Mouse (Mus musculus): ENCODE measurements around the gene Fbxl16. TPM values are rescaled to one million over a fixed set of nuclear protein-coding genes. Genes with fewer than 3 reads are reported as not detected.
A peak's percentile ranks its signal among the peaks of the same experiment; 100 is the strongest.

The Fbxl16 gene
- polyA plus RNA-seq, 1 experiment from 2014 or later: 24.8 TPM

DNA sequence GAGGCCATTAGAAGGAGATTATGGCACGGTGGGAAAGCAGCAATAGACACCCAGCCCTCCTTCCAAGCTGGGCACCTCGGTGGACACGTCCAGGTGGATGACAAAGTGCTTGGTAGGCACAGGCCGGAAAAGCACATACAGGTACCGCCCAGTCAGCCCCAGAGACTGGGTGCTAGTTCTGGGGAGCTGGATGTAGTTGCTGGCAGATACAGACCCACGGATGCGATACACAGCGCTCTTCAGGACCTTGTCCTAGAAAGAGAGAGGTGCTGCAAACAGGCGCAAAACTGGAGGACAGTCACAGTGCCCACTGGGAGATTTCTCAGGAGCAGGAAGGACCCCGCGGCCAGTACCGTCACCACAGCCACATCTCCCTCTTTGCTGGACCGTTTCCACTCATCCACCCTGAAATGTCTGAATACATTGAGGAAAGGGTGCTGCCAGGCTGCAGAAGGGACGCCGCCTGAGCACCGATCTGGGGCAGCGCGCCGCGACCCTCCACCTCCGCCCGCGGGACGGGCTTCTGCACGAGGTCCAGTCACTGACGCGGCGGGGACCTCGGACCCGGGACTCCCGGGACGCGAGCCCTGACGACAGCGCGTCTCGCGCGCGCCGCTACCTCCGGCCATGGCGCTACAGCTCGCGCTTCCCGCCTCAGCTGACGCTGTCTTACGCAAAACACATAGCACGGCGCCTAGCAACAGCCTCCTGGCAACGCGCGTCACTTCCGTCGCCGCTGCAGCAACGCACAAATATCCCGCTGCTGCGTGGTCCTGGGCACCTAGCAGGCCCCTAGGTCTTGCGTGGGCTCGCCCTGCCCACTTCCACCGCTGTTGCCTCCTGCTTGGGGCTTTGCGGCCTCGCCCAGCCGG, 52.2 kb downstream of the Fbxl16 start, which contains the start of gene Wdr90:
TSS of gene Wdr90 (minus strand) at position 670 of the 872 bp plus-strand sequence.
- Histone ChIP-seq H3K4me1 (peaks cover 18% of the 10 kb centered on the region), H3K27me3 (no peaks in the 10 kb centered on the region; the same call in 1 of the 2 replicates), H3K4me2 (replicated peaks) (peak within 1 kb of the TSS; percentile 91), H3K9me3 (no peaks in the 10 kb centered on the region), H3K4me3 (peak within 1 kb of the TSS; percentile 57), H3K27ac (replicated peaks) (peak within 1 kb of the TSS; percentile 86), H3K36me3 (peaks cover 4% of the 10 kb centered on the region; the same call in 1 of the 2 replicates), H3K9ac (replicated peaks) (peak within 1 kb of the TSS; percentile 88)
- peak; percentile 94 for ATAC-seq (ENCODE audit: low FRiP score, low read depth)
- WGBS: 3% methylated on average over 65 of the region's 65 CpGs

DNA sequence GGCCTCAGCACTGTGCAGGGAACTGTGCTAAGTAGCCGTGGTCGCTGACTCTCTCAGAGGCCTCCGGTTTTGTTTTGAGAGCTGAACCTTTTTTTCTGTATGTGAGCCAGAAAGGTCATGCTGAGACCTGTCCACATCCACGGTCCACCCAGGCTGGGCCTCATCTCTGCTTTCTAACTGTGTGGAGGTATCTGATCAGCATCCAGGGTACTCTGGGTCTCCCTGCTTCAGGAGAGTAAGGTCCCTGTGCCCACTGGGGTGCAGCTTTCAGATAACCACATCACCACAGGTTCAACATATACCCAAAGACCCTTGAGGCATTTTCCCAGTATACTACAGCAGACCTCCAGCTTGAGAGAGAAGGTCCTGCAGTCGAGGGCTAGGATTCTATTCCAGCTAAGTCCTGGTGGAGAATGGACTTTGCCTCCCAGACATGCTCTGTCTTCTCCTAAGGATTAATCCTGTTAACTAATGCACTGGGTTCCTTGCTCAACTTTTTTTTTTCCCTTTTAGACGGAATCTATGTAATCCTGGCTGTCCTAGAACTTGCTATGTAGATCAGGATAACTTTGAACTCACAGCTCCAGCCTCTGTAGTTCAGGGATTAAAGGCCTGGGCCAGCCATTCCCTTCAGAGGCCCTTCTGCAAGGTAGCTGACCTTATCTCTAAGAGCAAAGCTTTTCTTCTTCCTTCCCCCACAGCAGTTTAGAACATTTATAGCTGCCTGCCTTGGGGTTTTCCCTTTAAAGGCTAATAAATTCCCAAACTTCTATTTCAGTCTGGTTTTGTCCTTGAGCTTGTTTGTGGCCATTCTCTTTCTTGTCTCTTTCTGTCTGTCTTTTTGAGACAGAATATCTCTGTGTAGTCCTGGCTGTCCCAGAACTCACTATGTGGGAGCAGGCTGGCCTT, 53.1 kb downstream of the Fbxl16 start:
- Histone ChIP-seq H3K9me3 (no peaks in the 10 kb centered on the region), H3K4me1 (peaks cover 18% of the 10 kb centered on the region), H3K4me3 (peak overlapping the region; percentile 57), H3K36me3 (no peaks in the 10 kb centered on the region), H3K9ac (replicated peaks) (peak overlapping the region; percentile 88), H3K27ac (replicated peaks) (peak overlapping the region; percentile 86), H3K4me2 (replicated peaks) (peak overlapping the region; percentile 91), H3K27me3 (no peaks in the 10 kb centered on the region; the same call in 1 of the 2 replicates)
- 6% methylated on average over 6 of the region's 6 CpGs for WGBS
- peak; percentile 59 for ATAC-seq (ENCODE audit: low FRiP score, low read depth)

DNA sequence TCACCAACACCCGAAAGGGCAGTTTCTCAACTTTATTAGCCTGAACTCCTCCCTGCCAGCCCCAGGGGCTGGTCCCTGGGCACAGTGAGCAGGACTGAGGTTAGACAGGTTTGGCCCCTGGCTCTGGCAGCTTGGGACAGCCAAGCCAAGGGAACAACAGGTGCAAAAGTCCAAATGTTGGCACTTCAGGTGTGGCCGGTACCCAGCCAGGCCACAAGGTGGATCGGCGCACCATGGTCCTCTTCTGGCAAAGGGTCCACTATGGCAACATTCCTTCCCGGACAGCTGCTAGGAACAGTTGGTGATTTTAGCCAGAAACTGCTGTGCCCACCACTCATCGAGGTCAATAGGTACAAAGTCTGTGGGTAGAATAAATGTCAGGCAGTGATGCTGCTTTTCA, 54.8 kb downstream of the Fbxl16 start:
- H3K9me3 ChIP-seq: no peaks in the 10 kb centered on the region
- no peak for ATAC-seq (ENCODE audit: low FRiP score, low read depth)
- H3K27me3 ChIP-seq: peaks cover 10% of the 10 kb centered on the region
- H3K4me1 ChIP-seq: peaks cover 30% of the 10 kb centered on the region
- no peak overlapping the region for H3K27ac ChIP-seq (replicated peaks)
- H3K36me3 ChIP-seq: no peaks in the 10 kb centered on the region
- 91% methylated on average over 6 of the region's 6 CpGs for WGBS
- H3K4me2 ChIP-seq (replicated peaks): no peak overlapping the region
- H3K4me3 ChIP-seq: no peak overlapping the region
- H3K9ac ChIP-seq (replicated peaks): no peak overlapping the region

- no peak for ATAC-seq (ENCODE audit: low FRiP score, low read depth)
- H3K4me3 ChIP-seq: no peak overlapping the region
- no peaks in the 10 kb centered on the region for H3K9me3 ChIP-seq
- no peak overlapping the region for H3K4me2 ChIP-seq (replicated peaks)
- peaks cover 35% of the 10 kb centered on the region for H3K4me1 ChIP-seq
- no peak overlapping the region for H3K27ac ChIP-seq (replicated peaks)
- WGBS: 96% methylated on average over 14 of the region's 14 CpGs
- H3K36me3 ChIP-seq: no peaks in the 10 kb centered on the region
- H3K27me3 ChIP-seq: peaks cover 10% of the 10 kb centered on the region
- H3K9ac ChIP-seq (replicated peaks): no peak overlapping the region
These were observed 55.4 kb downstream of the Fbxl16 start for GRCm38 (mm10) chr17:25864311-25864710.

- H3K4me1 ChIP-seq: peaks cover 30% of the 10 kb centered on the region
- no peak overlapping the region for H3K4me3 ChIP-seq
- no peak overlapping the region for H3K27ac ChIP-seq (replicated peaks)
- ATAC-seq (ENCODE audit: low FRiP score, low read depth): no peak
- H3K9me3 ChIP-seq: no peaks in the 10 kb centered on the region
- H3K27me3 ChIP-seq: peaks cover 10% of the 10 kb centered on the region
- H3K4me2 ChIP-seq (replicated peaks): no peak overlapping the region
- no peaks in the 10 kb centered on the region for H3K36me3 ChIP-seq
- H3K9ac ChIP-seq (replicated peaks): no peak overlapping the region
- WGBS: 85% methylated on average over 11 of the region's 11 CpGs
These were observed 56.4 kb downstream of the Fbxl16 start for GRCm38 (mm10) chr17:25865288-25865687.

DNA sequence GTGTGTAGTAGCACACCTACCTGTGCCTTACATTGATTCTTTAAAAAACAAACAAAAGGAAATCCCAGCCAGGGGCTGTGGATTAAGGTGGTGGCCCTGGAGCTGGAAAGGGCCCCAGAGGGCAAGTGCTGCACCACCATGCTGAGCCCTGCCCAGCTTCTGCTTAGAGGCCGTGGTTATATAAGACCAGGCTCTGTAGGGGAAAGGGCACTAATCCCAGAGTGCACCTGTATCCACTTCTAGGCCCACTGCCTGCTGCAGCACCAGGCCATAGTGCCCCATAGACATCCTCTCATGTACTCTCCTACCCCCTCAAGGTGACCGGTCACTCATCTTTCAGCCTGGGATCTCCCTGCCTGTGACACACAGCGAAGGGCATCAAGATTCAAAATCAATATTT, 57.3 kb downstream of the Fbxl16 start:
- Histone ChIP-seq H3K4me3 (no peak overlapping the region), H3K9me3 (no peaks in the 10 kb centered on the region), H3K27ac (replicated peaks) (no peak overlapping the region), H3K4me2 (replicated peaks) (no peak overlapping the region), H3K9ac (replicated peaks) (no peak overlapping the region), H3K27me3 (peaks cover 10% of the 10 kb centered on the region), H3K36me3 (no peaks in the 10 kb centered on the region), H3K4me1 (peaks cover 23% of the 10 kb centered on the region)
- 93% methylated on average over 3 of the region's 3 CpGs for WGBS
- no peak for ATAC-seq (ENCODE audit: low FRiP score, low read depth)

- no peaks in the 10 kb centered on the region for H3K36me3 ChIP-seq
- peak overlapping the region; percentile 83 for H3K4me3 ChIP-seq
- H3K4me2 ChIP-seq (replicated peaks): peak overlapping the region; percentile 100
- H3K27ac ChIP-seq (replicated peaks): no peak overlapping the region
- WGBS: 13% methylated on average over 7 of the region's 7 CpGs
- peaks cover 10% of the 10 kb centered on the region for H3K27me3 ChIP-seq
- H3K9ac ChIP-seq (replicated peaks): no peak overlapping the region
- ATAC-seq (ENCODE audit: low FRiP score, low read depth): no peak
- H3K9me3 ChIP-seq: no peaks in the 10 kb centered on the region
- H3K4me1 ChIP-seq: peaks cover 18% of the 10 kb centered on the region
These were observed 58.6 kb downstream of the Fbxl16 start for GRCm38 (mm10) chr17:25867509-25867835.

DNA sequence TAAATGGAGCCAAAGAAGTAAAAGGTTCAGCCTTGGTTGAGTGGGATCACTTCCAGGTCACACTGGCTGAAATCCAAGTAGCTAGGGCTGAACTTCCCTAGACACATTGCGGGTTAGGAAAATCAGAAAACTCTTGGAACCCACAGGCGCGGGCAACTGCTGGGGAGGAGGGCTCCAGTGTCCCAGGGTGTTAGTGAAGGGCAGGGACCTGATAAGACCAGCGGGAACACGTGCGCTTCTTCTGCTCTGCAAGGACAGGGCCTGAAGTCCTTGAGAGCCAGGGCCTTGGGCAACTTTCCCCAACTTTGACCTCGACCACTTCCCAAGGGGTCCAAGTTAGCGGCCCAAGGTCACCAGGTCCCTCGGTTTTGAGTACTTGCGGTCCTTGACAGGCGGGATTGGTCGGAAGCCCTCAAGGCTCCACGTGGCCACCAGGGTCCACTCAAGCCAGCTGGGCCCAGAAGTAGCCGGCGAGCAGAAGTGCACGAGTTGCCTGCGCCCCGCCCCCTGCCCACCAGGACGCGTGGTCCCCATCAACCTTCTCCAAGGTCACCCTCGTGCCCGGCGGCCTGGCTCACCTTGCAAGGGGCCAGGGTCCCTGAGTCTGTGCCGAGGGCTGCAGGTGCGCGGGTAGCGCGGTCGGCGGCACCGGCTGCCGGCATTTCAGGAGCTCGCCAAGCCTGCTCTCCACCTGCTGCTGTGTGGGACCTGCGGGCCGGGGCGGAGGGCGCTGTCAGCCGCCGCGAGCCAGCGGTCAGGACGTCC, 59.1 kb downstream of the Fbxl16 start:
- no peak overlapping the region for H3K27ac ChIP-seq (replicated peaks)
- peak overlapping the region; percentile 100 for H3K4me2 ChIP-seq (replicated peaks)
- H3K36me3 ChIP-seq: no peaks in the 10 kb centered on the region
- H3K4me1 ChIP-seq: peaks cover 18% of the 10 kb centered on the region
- no peak; the same call in 1 of the 2 replicates for ATAC-seq (ENCODE audit: low FRiP score, low read depth)
- H3K27me3 ChIP-seq: peaks cover 10% of the 10 kb centered on the region
- 1% methylated on average over 42 of the region's 42 CpGs for WGBS
- H3K9ac ChIP-seq (replicated peaks): peak overlapping the region; percentile 66
- no peaks in the 10 kb centered on the region for H3K9me3 ChIP-seq
- H3K4me3 ChIP-seq: peak overlapping the region; percentile 83

DNA sequence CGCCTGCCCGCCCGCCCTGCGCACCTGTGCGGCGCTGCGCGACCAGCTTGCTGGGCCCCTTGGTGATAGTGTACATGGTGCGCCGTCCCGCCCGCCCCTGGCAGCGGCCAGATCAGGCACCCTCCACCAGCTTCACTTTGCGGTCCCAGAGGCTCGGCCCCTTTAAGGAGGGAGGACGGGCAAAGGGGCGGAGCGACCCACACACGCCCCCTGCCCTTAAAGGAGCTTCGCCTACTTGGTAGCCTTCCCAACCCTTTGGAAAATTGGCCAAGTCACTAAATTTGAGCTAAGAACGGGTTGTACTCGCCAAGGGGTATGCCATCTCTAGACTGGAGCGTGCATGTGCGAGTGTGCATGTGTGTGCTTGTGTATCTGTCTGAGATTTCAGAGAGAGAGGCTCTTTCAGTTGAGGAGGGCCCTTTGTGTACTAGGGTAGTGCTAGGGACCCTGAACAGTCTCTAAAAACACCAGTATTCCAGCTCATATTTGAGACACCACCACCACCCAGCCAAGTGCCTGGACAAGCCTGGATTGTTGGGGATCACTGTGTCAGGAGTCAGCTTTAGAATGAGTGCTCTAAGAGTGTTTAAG, 59.8 kb downstream of the Fbxl16 start, which contains the start of gene Mcrip2:
TSS of gene Mcrip2 (minus strand) at position 164 of the 591 bp plus-strand sequence.
- peak; percentile 90 for ATAC-seq (ENCODE audit: low FRiP score, low read depth)
- Histone ChIP-seq H3K9me3 (no peaks in the 10 kb centered on the region), H3K4me2 (replicated peaks) (peak within 1 kb of the TSS; percentile 100), H3K4me1 (peaks cover 18% of the 10 kb centered on the region), H3K9ac (replicated peaks) (peak within 1 kb of the TSS; percentile 66), H3K36me3 (no peaks in the 10 kb centered on the region), H3K4me3 (peak within 1 kb of the TSS; percentile 83), H3K27ac (replicated peaks) (0 out of 2 replicates have a peak within 1 kb of the TSS, but pooled peaks have one; percentile 32), H3K27me3 (peaks cover 10% of the 10 kb centered on the region)
- WGBS: under 1% methylated on average over 24 of the region's 24 CpGs

GRCm38 (mm10) chr17:25869498-25869897, 60.6 kb downstream of the Fbxl16 start:
- H3K9ac ChIP-seq (replicated peaks): no peak overlapping the region
- peaks cover 10% of the 10 kb centered on the region for H3K27me3 ChIP-seq
- H3K36me3 ChIP-seq: no peaks in the 10 kb centered on the region
- H3K27ac ChIP-seq (replicated peaks): no peak overlapping the region
- H3K4me1 ChIP-seq: peaks cover 26% of the 10 kb centered on the region
- no peaks in the 10 kb centered on the region for H3K9me3 ChIP-seq
- H3K4me2 ChIP-seq (replicated peaks): no peak overlapping the region
- H3K4me3 ChIP-seq: no peak overlapping the region
- WGBS: 86% methylated on average over 8 of the region's 8 CpGs
- ATAC-seq (ENCODE audit: low FRiP score, low read depth): no peak

DNA sequence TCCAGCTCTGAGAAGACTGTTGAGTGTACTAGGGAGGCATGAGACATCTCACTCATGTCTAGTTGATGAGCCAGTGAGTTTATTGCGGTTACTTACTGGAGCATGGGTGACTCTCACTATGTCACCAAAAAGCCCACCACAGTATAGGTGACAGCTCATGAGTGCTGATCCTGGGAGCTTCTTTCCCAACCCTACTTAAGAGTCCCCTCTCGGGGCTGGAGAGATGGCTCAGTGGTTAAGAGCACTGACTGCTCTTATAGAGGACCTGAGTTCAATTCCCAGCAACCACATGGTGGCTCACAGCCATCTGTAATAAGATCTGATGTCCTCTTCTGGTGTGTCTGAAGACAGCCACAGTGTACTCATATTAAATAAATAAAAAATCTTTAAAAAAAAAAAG, 61.1 kb downstream of the Fbxl16 start:
- H3K9me3 ChIP-seq: no peaks in the 10 kb centered on the region
- no peak overlapping the region for H3K9ac ChIP-seq (replicated peaks)
- 86% methylated on average over 2 of the region's 2 CpGs for WGBS
- ATAC-seq (ENCODE audit: low FRiP score, low read depth): no peak
- H3K36me3 ChIP-seq: no peaks in the 10 kb centered on the region
- peaks cover 10% of the 10 kb centered on the region for H3K27me3 ChIP-seq
- H3K4me2 ChIP-seq (replicated peaks): no peak overlapping the region
- H3K4me1 ChIP-seq: peaks cover 27% of the 10 kb centered on the region
- no peak overlapping the region for H3K27ac ChIP-seq (replicated peaks)
- H3K4me3 ChIP-seq: no peak overlapping the region
